Mouse (Mus musculus) small intestine, adult 2 months (tissue): ENCODE data around the gene Rabac1. TPM values are rescaled to one million over a fixed set of nuclear protein-coding genes. Genes with fewer than 3 reads are reported as not detected.

Source experiments
- H3K27ac ChIP-seq: fragments of 200-500 bp; 2 replicates; pipeline ENCODE4 v1.5.1; 2012; ENCODE audit warnings: low read depth, low read length, control low read depth, inconsistent platforms; ENCODE audit not compliant: insufficient read depth
- H3K27me3 ChIP-seq: fragments of 200-500 bp; 2 replicates; pipeline ENCODE4 v1.6.1; 2012; ENCODE audit warnings: mild to moderate bottlenecking, moderate library complexity, low read length, inconsistent platforms; ENCODE audit not compliant: control insufficient read depth, insufficient read depth
- H3K36me3 ChIP-seq: fragments of 200-500 bp; 2 replicates; pipeline ENCODE4 v1.6.1; 2012; ENCODE audit warnings: mild to moderate bottlenecking, low read length, control low read depth, inconsistent platforms; ENCODE audit not compliant: control insufficient read depth, insufficient read depth
- H3K4me1 ChIP-seq: fragments of 200-500 bp; 2 replicates; pipeline ENCODE4 v1.6.1; 2012; ENCODE audit warnings: low read length, inconsistent platforms, mixed read lengths; ENCODE audit not compliant: control insufficient read depth, insufficient read depth, insufficient read length
- H3K4me3 ChIP-seq: fragments of 200-500 bp; 2 replicates; pipeline ENCODE4 v1.5.1; 2012; ENCODE audit warnings: low read depth, mild to moderate bottlenecking, control low read depth, inconsistent platforms, low read length, moderate library complexity
- CTCF ChIP-seq: fragments of 200-500 bp; IDR thresholded peaks from 2 replicates; pipeline ENCODE4 v1.5.1; 2012; ENCODE audit warnings: low read depth, mild to moderate bottlenecking, control low read depth, inconsistent platforms, low read length, moderate library complexity, mixed read lengths; ENCODE audit not compliant: insufficient replicate concordance, insufficient read length; ENCODE audit errors: extremely low read depth
- POLR2A ChIP-seq: fragments of 200-500 bp; IDR thresholded peaks from 2 replicates; pipeline ENCODE4 v1.6.1; 2012; ENCODE audit warnings: low read depth, mild to moderate bottlenecking, control low read depth, inconsistent platforms, low read length, moderate library complexity
- WGBS: fragments of 180-500 bp; shearing (Covaris S2); methylation state at CpG from one replicate; pipeline ENCODE4 v1.1.7; 2018; 5-methylcytosine and 5-hydroxymethylcytosine counted together
- polyA plus RNA-seq: library from polyadenylated mRNA; depleted of rRNA; stranded (reverse); fragments of >200 nt; gene quantifications from 2 replicates; pipeline ENCODE4 v1.2.3, GENCODE M21; 2012

The Rabac1 gene
- polyA plus RNA-seq, 1 experiment: 262 TPM

DNA sequence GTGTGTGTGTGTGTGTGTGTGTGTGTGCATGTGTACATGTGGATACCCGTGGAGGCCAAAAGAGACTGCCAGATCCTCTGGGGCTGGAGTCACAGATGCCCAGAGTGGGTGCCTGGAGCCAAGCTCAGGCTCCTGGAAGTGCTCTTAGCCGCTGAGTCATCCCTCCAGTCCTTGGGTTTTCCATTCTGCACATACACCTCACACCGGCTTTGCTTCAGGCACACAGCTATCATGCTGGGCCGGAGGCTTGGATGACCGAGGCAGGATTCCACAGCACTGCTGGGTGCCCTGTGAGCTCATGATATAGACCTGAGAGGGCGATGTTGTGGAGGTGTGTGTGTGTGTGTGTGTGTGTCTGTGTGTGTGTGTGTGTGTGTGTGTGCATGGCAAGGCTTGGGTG lies 4.1 kb downstream of the Rabac1 start:
- H3K27me3 ChIP-seq: no peaks in the 10 kb centered on the region
- H3K4me3 ChIP-seq: no peak overlapping the region
- 0 out of 2 replicates have a peak, but pooled peaks cover 2% of the 10 kb centered on the region for H3K4me1 ChIP-seq
- no peak overlapping the region for H3K27ac ChIP-seq
- TF ChIP-seq CTCF (no peak), POLR2A (no peak)
- peaks cover 9% of the 10 kb centered on the region for H3K36me3 ChIP-seq
- WGBS: 78% methylated on average over 6 of the region's 6 CpGs

DNA sequence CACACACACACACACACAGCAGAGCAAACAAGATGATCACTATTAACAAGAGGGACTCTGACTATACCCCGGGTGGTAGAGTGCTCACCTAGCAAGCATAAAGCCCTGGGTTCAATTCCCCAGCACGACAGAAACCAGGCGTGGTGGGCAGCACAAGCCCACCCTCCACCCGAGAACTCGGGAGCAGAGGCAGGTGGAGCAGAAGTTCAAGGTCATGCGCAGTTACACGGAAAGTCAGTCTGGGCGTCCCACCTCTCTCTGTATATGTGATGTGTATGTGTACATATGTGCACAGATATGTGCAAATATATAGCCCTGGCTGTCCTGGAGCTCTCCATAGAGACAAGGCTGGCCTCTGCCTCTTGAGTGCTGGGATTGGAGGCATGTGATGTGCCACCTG lies 4.6 kb downstream of the Rabac1 start:
- H3K27ac ChIP-seq: no peak overlapping the region

DNA sequence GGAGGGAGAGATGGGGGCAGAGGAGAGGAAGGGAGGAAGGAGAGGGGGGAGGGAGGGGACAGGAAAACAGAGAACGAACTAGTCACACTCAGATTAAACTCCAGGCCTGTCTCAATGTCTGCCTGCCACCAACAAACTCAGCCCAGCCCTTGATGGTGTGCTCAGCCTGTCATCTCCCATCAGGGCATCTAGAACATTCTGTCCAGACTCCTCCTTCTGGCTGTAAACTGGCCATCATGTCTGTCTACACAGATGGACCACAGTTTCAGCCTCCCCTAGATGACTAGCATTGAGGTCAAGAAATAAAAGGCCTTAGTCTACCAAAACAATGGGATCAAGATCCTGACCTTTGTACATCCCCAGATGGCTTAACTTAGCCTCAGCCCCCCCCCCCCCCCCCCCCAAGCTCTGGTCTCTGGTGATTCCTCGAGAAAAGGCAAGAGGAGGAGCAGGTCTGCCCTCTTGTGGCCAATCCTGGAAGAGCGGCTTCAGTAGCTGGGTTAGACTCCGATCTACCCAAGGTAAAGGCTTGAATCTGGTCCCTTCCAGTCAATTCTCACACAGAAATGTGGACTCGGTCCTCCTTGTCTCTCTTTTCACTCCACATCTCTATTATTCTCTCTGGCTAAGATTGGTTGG lies 7.5 kb downstream of the Rabac1 start:
- H3K27me3 ChIP-seq: no peaks in the 10 kb centered on the region
- WGBS: 11% methylated on average over 5 of the region's 5 CpGs

More for the DNA sequence above, 4.6 kb downstream of the Rabac1 start:
- TF ChIP-seq CTCF: no peak
- TF ChIP-seq POLR2A: no peak
- Histone ChIP-seq H3K4me3 (no peak overlapping the region), H3K27me3 (no peaks in the 10 kb centered on the region), H3K36me3 (peaks cover 9% of the 10 kb centered on the region), H3K4me1 (0 out of 2 replicates have a peak, but pooled peaks cover 2% of the 10 kb centered on the region)
- 71% methylated on average over 8 of the region's 8 CpGs for WGBS

DNA sequence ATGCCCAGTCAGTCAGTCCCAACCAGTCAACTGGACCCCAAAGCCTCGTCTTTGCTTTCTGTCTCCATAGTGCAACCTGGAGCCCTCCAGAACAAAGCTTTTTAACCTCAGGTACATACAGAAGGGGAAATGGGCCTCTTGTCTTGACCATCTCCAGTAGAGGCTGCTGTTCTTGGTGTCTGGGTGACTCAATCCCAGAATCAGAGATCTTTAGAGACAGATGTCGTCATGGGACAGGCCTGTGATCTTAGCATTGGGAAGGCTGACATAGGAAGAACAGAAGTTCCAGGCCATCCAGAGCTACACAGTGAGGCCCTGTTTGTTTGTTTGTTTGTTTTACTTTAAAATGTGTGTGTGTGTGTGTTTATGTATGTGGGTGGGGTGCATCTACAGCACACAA lies 8.3 kb downstream of the Rabac1 start:
- TF ChIP-seq POLR2A: no peak
- no peak for TF ChIP-seq CTCF

More for the DNA sequence above, 7.5 kb downstream of the Rabac1 start:
- Histone ChIP-seq H3K27ac (no peak overlapping the region), H3K4me3 (no peak overlapping the region), H3K36me3 (peaks cover 4% of the 10 kb centered on the region), H3K4me1 (no peaks in the 10 kb centered on the region)
- TF ChIP-seq POLR2A: no peak
- peak; percentile 67; the same call in 1 of the 2 replicates for TF ChIP-seq CTCF

DNA sequence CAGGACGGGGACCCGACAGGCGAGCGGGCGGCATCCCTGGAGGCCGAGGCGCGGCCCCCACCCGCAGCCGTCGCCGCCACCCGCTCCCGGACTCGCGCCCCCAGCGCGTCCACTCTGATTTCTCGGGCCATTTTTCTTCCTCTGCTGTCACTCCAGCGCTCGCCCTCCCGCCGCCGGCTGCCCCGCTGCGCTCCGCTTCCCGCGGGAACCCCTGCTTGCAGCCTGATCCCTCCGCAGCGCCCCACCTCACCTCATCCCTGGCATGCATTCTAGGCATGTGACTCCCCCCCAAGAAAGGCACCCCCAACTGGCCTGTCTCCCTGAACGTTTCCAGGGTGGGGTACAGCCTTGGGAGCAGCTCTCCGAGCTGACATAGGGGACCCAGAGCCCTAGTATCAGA lies 17.3 kb downstream of the Rabac1 start:
- Histone ChIP-seq H3K27ac (no peak overlapping the region), H3K4me3 (peak overlapping the region; percentile 56), H3K36me3 (no peaks in the 10 kb centered on the region), H3K27me3 (peaks cover 39% of the 10 kb centered on the region), H3K4me1 (peaks cover 6% of the 10 kb centered on the region)
- TF ChIP-seq CTCF (no peak), POLR2A (no peak)
- WGBS: 14% methylated on average over 30 of the region's 33 CpGs

More for the DNA sequence above, 8.3 kb downstream of the Rabac1 start:
- no peaks in the 10 kb centered on the region for H3K36me3 ChIP-seq
- H3K27ac ChIP-seq: no peak overlapping the region
- 62% methylated on average over 2 of the region's 2 CpGs for WGBS
- no peaks in the 10 kb centered on the region for H3K27me3 ChIP-seq
- no peaks in the 10 kb centered on the region for H3K4me1 ChIP-seq
- H3K4me3 ChIP-seq: no peak overlapping the region

DNA sequence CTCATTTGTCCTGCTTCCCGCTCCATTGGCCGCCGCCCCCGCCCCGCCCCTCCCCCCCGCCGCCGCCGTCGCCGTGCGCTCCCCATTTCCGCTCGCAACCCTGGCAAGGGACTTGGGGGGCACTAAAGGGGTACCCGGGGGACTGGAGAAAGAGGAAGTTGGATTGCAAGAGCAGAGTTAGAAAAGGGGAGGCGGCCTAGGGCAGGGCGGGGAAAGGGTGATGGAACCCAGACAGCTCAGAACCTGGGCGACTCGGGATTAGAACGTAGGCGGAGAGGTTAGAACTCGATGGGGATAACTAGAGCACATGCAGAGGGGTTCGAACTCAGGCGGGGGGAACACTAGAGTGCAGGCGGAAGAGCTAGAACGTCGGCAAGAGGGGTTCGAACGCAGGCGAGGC lies 18.1 kb downstream of the Rabac1 start:
- Histone ChIP-seq H3K4me1 (peaks cover 6% of the 10 kb centered on the region), H3K27ac (no peak overlapping the region), H3K27me3 (peaks cover 47% of the 10 kb centered on the region), H3K4me3 (peak overlapping the region; percentile 56), H3K36me3 (no peaks in the 10 kb centered on the region)
- 4% methylated on average over 30 of the region's 30 CpGs for WGBS
- TF ChIP-seq POLR2A (no peak), CTCF (no peak)

DNA sequence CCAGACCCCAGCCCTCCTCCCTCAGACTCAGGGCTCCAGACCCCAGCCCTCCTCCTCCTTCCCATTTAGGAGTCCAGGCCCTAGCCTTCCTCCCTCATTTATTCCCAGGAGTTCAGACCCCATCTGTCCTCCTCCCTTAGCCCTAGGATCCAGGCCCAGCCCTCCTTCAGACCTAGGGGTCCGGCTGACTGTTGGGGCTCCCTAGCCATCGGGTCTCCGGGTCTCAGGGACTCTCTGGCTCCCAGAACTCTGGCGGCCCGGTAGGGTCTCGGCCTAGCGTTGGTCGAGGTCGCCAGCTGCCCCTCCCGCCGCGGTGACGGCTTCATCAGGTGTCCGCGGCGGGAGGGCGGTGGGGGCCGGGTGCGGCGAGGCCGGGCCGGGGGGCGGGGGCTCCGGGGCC lies 18.6 kb downstream of the Rabac1 start:
- WGBS: 5% methylated on average over 24 of the region's 24 CpGs
- H3K27me3 ChIP-seq: peaks cover 51% of the 10 kb centered on the region
- H3K4me3 ChIP-seq: peak overlapping the region; percentile 56
- peaks cover 6% of the 10 kb centered on the region for H3K4me1 ChIP-seq
- H3K27ac ChIP-seq: no peak overlapping the region
- TF ChIP-seq POLR2A (no peak), CTCF (no peak)
- no peaks in the 10 kb centered on the region for H3K36me3 ChIP-seq
